Mouse (Mus musculus) liver, embryonic 14.5 days (tissue): Measurements from ENCODE around the gene Thoc6.

Experiments
- CTCF ChIP-seq: IDR thresholded peaks from 2 replicates; pipeline ENCODE4 v1.5.1; 2016; ENCODE audit warnings: antibody characterized with exemption, low read depth, control low read depth
- EP300 ChIP-seq: IDR thresholded peaks from 2 replicates; pipeline ENCODE4 v1.6.1; 2016; ENCODE audit warnings: antibody characterized with exemption, low read depth

- no peak for TF ChIP-seq CTCF
- no peak for TF ChIP-seq EP300
Observed at GRCm38 (mm10) chr17:23704741-23705140, 31.1 kb upstream of the Thoc6 start.
